Mouse (Mus musculus) stomach, postnatal 0 days (tissue): ENCODE results near the gene Ssbp3. TPM values are rescaled to one million over a fixed set of nuclear protein-coding genes. Genes with fewer than 3 reads are reported as not detected.

Experiments
- ATAC-seq: fragments of 200-750 bp; cut with Nextera tagmentation; 2 replicates; pipeline ENCODE4 v1.8.0; 2017; ENCODE audit not compliant: low FRiP score, low TSS enrichment
- DNase-seq: peaks from one replicate; pipeline ENCODE4 v3.0.0-alpha.2; 2016; ENCODE audit warnings: low spot score
- H3K27ac ChIP-seq: fragments of 300-500 bp; sonication (generic); replicated peaks from 2 replicates; pipeline ENCODE4 v1.5.1; 2014; ENCODE audit warnings: mild to moderate bottlenecking, control low read depth
- H3K27me3 ChIP-seq: fragments of 300-500 bp; sonication (generic); 2 replicates; pipeline ENCODE4 v1.6.1; 2014; ENCODE audit warnings: low read length; ENCODE audit not compliant: control insufficient read depth, insufficient read depth
- H3K36me3 ChIP-seq: fragments of 300-500 bp; sonication (generic); 2 replicates; pipeline ENCODE4 v1.6.1; 2014; ENCODE audit warnings: low read length, mixed read lengths; ENCODE audit not compliant: control insufficient read depth, insufficient read depth
- H3K4me1 ChIP-seq: fragments of 300-500 bp; sonication (generic); replicated peaks from 2 replicates; pipeline ENCODE4 v1.6.1; 2014; ENCODE audit warnings: antibody characterized with exemption; ENCODE audit not compliant: control insufficient read depth, insufficient read depth
- H3K4me2 ChIP-seq: fragments of 300-500 bp; sonication (generic); replicated peaks from 2 replicates; pipeline ENCODE4 v1.6.1; 2014; ENCODE audit warnings: low read depth, mild to moderate bottlenecking, control low read depth, moderate library complexity
- H3K4me3 ChIP-seq: fragments of 300-500 bp; sonication (generic); 2 replicates; pipeline ENCODE4 v1.5.1; 2014; ENCODE audit warnings: low read depth, low read length, control low read depth
- H3K9ac ChIP-seq: fragments of 300-500 bp; sonication (generic); 2 replicates; pipeline ENCODE4 v1.6.1; 2014; ENCODE audit warnings: mild to moderate bottlenecking, low read length, control low read depth, mixed read lengths
- H3K9me3 ChIP-seq: fragments of 300-500 bp; sonication (generic); 2 replicates; pipeline ENCODE4 v1.6.1; 2016; ENCODE audit warnings: low read length; ENCODE audit not compliant: control insufficient read depth
- CTCF ChIP-seq: IDR thresholded peaks from 2 replicates; pipeline ENCODE4 v1.5.1; 2016; ENCODE audit warnings: antibody characterized with exemption, low read depth, mild to moderate bottlenecking, moderate library complexity
- EP300 ChIP-seq: optimal IDR thresholded peaks from 2 replicates; pipeline ENCODE3; 2016; ENCODE audit warnings: antibody characterized with exemption
- WGBS: fragments of 180-500 bp; shearing (Covaris S2); extraction: QIAGEN DNeasy Blood & Tissue Kit; methylation state at CpG from one replicate; pipeline ENCODE4 v1.1.7; 2014; 5-methylcytosine and 5-hydroxymethylcytosine counted together
- polyA plus RNA-seq: library from polyadenylated mRNA; unstranded; fragments of >200 nt; fragmentation: Nextera tagmentation; extraction: Ambion mirVana; gene quantifications from 2 replicates; pipeline ENCODE4 v1.2.1, GENCODE M21; 2015

Gene Ssbp3
- polyA plus RNA-seq, 1 experiment from 2014 or later: 39.3 TPM

- peak; percentile 61 for ATAC-seq
- Histone ChIP-seq H3K27me3 (no peaks in the 10 kb centered on the region), H3K4me1 (peaks cover 19% of the 10 kb centered on the region), H3K9me3 (no peaks in the 10 kb centered on the region), H3K4me2 (no peak overlapping the region), H3K4me3 (no peak overlapping the region), H3K27ac (peak overlapping the region; percentile 78), H3K36me3 (no peaks in the 10 kb centered on the region), H3K9ac (no peak overlapping the region)
- peak; percentile 61 for DNase-seq
- WGBS: 45% methylated on average over 12 of the region's 12 CpGs
- no peak for TF ChIP-seq CTCF
Observed at GRCm38 (mm10) chr4:106959506-106960302, 49.2 kb downstream of the Ssbp3 start.

GRCm38 (mm10) chr4:106960476-106960875 is 50.0 kb downstream of the Ssbp3 start:
- TF ChIP-seq EP300 (no peak), CTCF (no peak)
- Histone ChIP-seq H3K9me3 (no peaks in the 10 kb centered on the region), H3K4me2 (no peak overlapping the region), H3K4me3 (no peak overlapping the region), H3K36me3 (no peaks in the 10 kb centered on the region), H3K9ac (no peak overlapping the region), H3K4me1 (peaks cover 19% of the 10 kb centered on the region), H3K27ac (peak overlapping the region; percentile 78; the same call in 1 of the 2 replicates), H3K27me3 (no peaks in the 10 kb centered on the region)
- 91% methylated on average over 2 of the region's 2 CpGs for WGBS
- no peak for ATAC-seq
- no peak for DNase-seq

GRCm38 (mm10) chr4:106961321-106961720 is 50.8 kb downstream of the Ssbp3 start:
- 79% methylated on average over 1 of the region's 1 CpGs for WGBS
- TF ChIP-seq CTCF (no peak), EP300 (no peak)
- H3K4me2 ChIP-seq: no peak overlapping the region
- H3K9me3 ChIP-seq: no peaks in the 10 kb centered on the region
- no peaks in the 10 kb centered on the region for H3K36me3 ChIP-seq
- DNase-seq: no peak
- peaks cover 12% of the 10 kb centered on the region; the same call in 1 of the 2 replicates for H3K4me1 ChIP-seq
- H3K27ac ChIP-seq: no peak overlapping the region
- no peak for ATAC-seq
- H3K9ac ChIP-seq: no peak overlapping the region
- no peaks in the 10 kb centered on the region for H3K27me3 ChIP-seq
- no peak overlapping the region for H3K4me3 ChIP-seq

- Histone ChIP-seq H3K9ac (no peak overlapping the region), H3K4me1 (peaks cover 7% of the 10 kb centered on the region; the same call in 1 of the 2 replicates), H3K27ac (no peak overlapping the region), H3K4me3 (no peak overlapping the region), H3K27me3 (no peaks in the 10 kb centered on the region), H3K9me3 (no peaks in the 10 kb centered on the region), H3K36me3 (no peaks in the 10 kb centered on the region), H3K4me2 (no peak overlapping the region)
- DNase-seq (no peak), ATAC-seq (no peak)
- 54% methylated on average over 9 of the region's 9 CpGs for WGBS
- TF ChIP-seq CTCF: no peak
- TF ChIP-seq EP300: no peak
Observed at GRCm38 (mm10) chr4:106964356-106964755, 53.9 kb downstream of the Ssbp3 start.

- no peaks in the 10 kb centered on the region for H3K9me3 ChIP-seq
- H3K4me1 ChIP-seq: peaks cover 4% of the 10 kb centered on the region; the same call in 1 of the 2 replicates
- no peak for DNase-seq
- H3K27ac ChIP-seq: no peak overlapping the region
- no peaks in the 10 kb centered on the region for H3K36me3 ChIP-seq
- ATAC-seq: no peak
- no peak for TF ChIP-seq CTCF
- TF ChIP-seq EP300: no peak
- no peak overlapping the region for H3K4me2 ChIP-seq
- no peaks in the 10 kb centered on the region for H3K27me3 ChIP-seq
- 65% methylated on average over 10 of the region's 10 CpGs for WGBS
- no peak overlapping the region for H3K9ac ChIP-seq
- H3K4me3 ChIP-seq: no peak overlapping the region
Observed at GRCm38 (mm10) chr4:106964996-106965395, 54.5 kb downstream of the Ssbp3 start.

GRCm38 (mm10) chr4:106966443-106966842 is 55.9 kb downstream of the Ssbp3 start:
- Histone ChIP-seq H3K27ac (no peak overlapping the region), H3K4me2 (no peak overlapping the region), H3K9me3 (no peaks in the 10 kb centered on the region), H3K4me3 (no peak overlapping the region), H3K27me3 (no peaks in the 10 kb centered on the region), H3K4me1 (0 out of 2 replicates have a peak, but pooled peaks cover 4% of the 10 kb centered on the region), H3K9ac (no peak overlapping the region), H3K36me3 (no peaks in the 10 kb centered on the region)
- no peak for ATAC-seq
- 80% methylated on average over 3 of the region's 3 CpGs for WGBS
- no peak for DNase-seq
- TF ChIP-seq CTCF (no peak), EP300 (no peak)
